Mouse (Mus musculus) forebrain, embryonic 16.5 days (tissue): Measurements from ENCODE around the gene Irf9. TPM values are rescaled to one million over a fixed set of nuclear protein-coding genes. Genes with fewer than 3 reads are reported as not detected.

Source experiments
- ATAC-seq: fragments of 200-750 bp; cut with Nextera tagmentation; 2 replicates; pipeline ENCODE4 v1.8.0; 2017; ENCODE audit warnings: mild to moderate bottlenecking, moderate library complexity
- H3K27ac ChIP-seq: fragments of 300-500 bp; sonication (generic); 2 replicates; pipeline ENCODE4 v1.5.1; 2014; ENCODE audit warnings: low read length, control low read depth
- H3K27me3 ChIP-seq: fragments of 300-500 bp; sonication (generic); replicated peaks from 2 replicates; pipeline ENCODE4 v1.6.1; 2014; ENCODE audit warnings: low read length; ENCODE audit not compliant: control insufficient read depth, insufficient read depth
- H3K36me3 ChIP-seq: fragments of 300-500 bp; sonication (generic); 2 replicates; pipeline ENCODE4 v1.6.1; 2014; ENCODE audit not compliant: control insufficient read depth, insufficient read depth
- H3K4me1 ChIP-seq: fragments of 300-500 bp; sonication (generic); replicated peaks from 2 replicates; pipeline ENCODE4 v1.6.1; 2014; ENCODE audit warnings: low read length; ENCODE audit not compliant: control insufficient read depth, insufficient read depth
- H3K4me2 ChIP-seq: fragments of 300-500 bp; sonication (generic); 2 replicates; pipeline ENCODE4 v1.6.1; 2014; ENCODE audit warnings: mild to moderate bottlenecking, low read length, control low read depth
- H3K4me3 ChIP-seq: fragments of 300-500 bp; sonication (generic); replicated peaks from 2 replicates; pipeline ENCODE4 v1.5.1; 2014; ENCODE audit warnings: mild to moderate bottlenecking, low read length, control low read depth
- H3K9ac ChIP-seq: fragments of 300-500 bp; sonication (generic); replicated peaks from 2 replicates; pipeline ENCODE4 v1.6.1; 2014; ENCODE audit warnings: low read depth, low read length, control low read depth
- H3K9me3 ChIP-seq: fragments of 300-500 bp; sonication (generic); 2 replicates; pipeline ENCODE4 v1.6.1; 2016; ENCODE audit warnings: low read length; ENCODE audit not compliant: control insufficient read depth
- WGBS: fragments of 180-500 bp; shearing (Covaris S2); extraction: QIAGEN DNeasy Blood & Tissue Kit; methylation state at CpG from one replicate; pipeline ENCODE4 v1.1.7; 2014; 5-methylcytosine and 5-hydroxymethylcytosine counted together
- polyA plus RNA-seq: library from polyadenylated mRNA; unstranded; fragments of >200 nt; fragmentation: Nextera tagmentation; extraction: Ambion mirVana; gene quantifications from 2 replicates; pipeline ENCODE4 v1.2.1, GENCODE M21; 2015

Gene Irf9
- polyA plus RNA-seq, 1 experiment from 2014 or later: 11.8 TPM

DNA sequence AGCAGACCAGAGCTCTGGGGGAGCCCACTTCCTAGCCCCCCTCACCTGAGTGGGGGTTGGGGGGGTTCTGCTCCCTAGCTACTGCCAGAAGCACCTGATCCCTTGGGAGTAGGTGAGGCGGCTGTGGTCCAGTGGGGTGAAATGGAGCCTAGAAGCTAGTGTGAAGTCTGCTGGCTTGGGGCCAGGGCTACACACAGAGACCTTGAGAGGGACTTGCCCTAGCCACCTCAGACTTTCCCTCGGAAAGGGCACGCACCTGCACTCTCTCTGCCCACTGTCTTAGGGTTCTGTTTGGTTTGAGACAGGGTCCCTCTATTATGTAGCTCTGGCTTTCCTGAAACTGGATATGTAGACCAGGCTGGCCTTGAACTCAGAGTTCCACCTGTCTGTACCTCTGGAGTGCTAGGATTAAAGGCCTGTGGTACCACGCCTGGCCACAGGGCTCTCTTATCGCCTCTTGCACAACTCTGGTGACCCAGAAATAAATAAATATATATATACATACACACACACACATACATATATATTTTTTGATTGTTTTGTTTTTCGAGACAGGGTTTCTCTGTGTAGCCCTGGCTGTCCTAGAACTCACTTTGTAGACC is 24.6 kb upstream of the Irf9 start:
- H3K9me3 ChIP-seq: no peaks in the 10 kb centered on the region

GRCm38 (mm10) chr14:55579511-55580496 is 23.6 kb upstream of the Irf9 start:
- ATAC-seq: no peak
- 87% methylated on average over 23 of the region's 23 CpGs for WGBS
- no peaks in the 10 kb centered on the region for H3K27me3 ChIP-seq
- no peak overlapping the region for H3K27ac ChIP-seq
- H3K4me3 ChIP-seq: no peak overlapping the region
- H3K9me3 ChIP-seq: no peaks in the 10 kb centered on the region
- H3K9ac ChIP-seq: no peak overlapping the region
- no peaks in the 10 kb centered on the region for H3K36me3 ChIP-seq
- H3K4me2 ChIP-seq: no peak overlapping the region
- peaks cover 19% of the 10 kb centered on the region for H3K4me1 ChIP-seq

More for the DNA sequence above, 24.6 kb upstream of the Irf9 start:
- Histone ChIP-seq H3K9ac (peak overlapping the region; percentile 93), H3K27ac (peak overlapping the region; percentile 94), H3K27me3 (no peaks in the 10 kb centered on the region), H3K4me1 (peaks cover 15% of the 10 kb centered on the region), H3K36me3 (no peaks in the 10 kb centered on the region), H3K4me3 (peak overlapping the region; percentile 84), H3K4me2 (peak overlapping the region; percentile 90)
- no peak; the same call in 1 of the 2 replicates for ATAC-seq
- 30% methylated on average over 6 of the region's 6 CpGs for WGBS

DNA sequence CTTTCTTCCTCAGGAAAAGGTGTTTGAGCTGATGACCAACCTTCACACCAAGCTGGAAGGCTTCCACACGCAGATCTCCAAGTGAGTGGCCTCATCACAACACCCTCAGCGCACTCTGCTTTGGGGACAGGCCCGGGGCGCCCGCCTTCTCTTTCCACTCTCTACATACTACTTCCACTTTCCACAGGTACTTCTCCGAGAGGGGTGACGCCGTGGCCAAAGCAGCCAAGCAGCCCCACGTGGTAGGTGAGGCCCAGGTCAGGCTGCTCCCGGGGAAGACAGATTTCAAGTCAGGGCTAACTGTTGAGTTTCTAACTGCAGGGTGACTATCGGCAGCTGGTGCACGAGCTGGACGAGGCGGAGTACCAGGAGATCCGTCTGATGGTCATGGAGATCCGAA is 22.6 kb upstream of the Irf9 start:
- Histone ChIP-seq H3K36me3 (no peaks in the 10 kb centered on the region), H3K9ac (no peak overlapping the region), H3K4me1 (peaks cover 24% of the 10 kb centered on the region), H3K4me3 (no peak overlapping the region), H3K27ac (no peak overlapping the region), H3K4me2 (no peak overlapping the region), H3K27me3 (no peaks in the 10 kb centered on the region), H3K9me3 (no peaks in the 10 kb centered on the region)
- WGBS: 96% methylated on average over 16 of the region's 16 CpGs
- ATAC-seq: no peak

GRCm38 (mm10) chr14:55581981-55582681 is 21.2 kb upstream of the Irf9 start:
- Histone ChIP-seq H3K4me2 (no peak overlapping the region), H3K9me3 (no peaks in the 10 kb centered on the region), H3K27ac (no peak overlapping the region), H3K36me3 (no peaks in the 10 kb centered on the region; the same call in 1 of the 2 replicates), H3K4me1 (peaks cover 24% of the 10 kb centered on the region), H3K9ac (no peak overlapping the region), H3K4me3 (no peak overlapping the region), H3K27me3 (no peaks in the 10 kb centered on the region)
- WGBS: 80% methylated on average over 9 of the region's 9 CpGs
- ATAC-seq: no peak

GRCm38 (mm10) chr14:55584303-55584701 is 19.1 kb upstream of the Irf9 start:
- Histone ChIP-seq H3K9me3 (no peaks in the 10 kb centered on the region), H3K4me3 (peak overlapping the region; percentile 52), H3K4me2 (peak overlapping the region; percentile 56), H3K9ac (peak overlapping the region; percentile 61), H3K27me3 (no peaks in the 10 kb centered on the region), H3K4me1 (peaks cover 11% of the 10 kb centered on the region), H3K36me3 (peaks cover 2% of the 10 kb centered on the region; the same call in 1 of the 2 replicates), H3K27ac (no peak overlapping the region)
- WGBS: 40% methylated on average over 5 of the region's 5 CpGs
- ATAC-seq: no peak

DNA sequence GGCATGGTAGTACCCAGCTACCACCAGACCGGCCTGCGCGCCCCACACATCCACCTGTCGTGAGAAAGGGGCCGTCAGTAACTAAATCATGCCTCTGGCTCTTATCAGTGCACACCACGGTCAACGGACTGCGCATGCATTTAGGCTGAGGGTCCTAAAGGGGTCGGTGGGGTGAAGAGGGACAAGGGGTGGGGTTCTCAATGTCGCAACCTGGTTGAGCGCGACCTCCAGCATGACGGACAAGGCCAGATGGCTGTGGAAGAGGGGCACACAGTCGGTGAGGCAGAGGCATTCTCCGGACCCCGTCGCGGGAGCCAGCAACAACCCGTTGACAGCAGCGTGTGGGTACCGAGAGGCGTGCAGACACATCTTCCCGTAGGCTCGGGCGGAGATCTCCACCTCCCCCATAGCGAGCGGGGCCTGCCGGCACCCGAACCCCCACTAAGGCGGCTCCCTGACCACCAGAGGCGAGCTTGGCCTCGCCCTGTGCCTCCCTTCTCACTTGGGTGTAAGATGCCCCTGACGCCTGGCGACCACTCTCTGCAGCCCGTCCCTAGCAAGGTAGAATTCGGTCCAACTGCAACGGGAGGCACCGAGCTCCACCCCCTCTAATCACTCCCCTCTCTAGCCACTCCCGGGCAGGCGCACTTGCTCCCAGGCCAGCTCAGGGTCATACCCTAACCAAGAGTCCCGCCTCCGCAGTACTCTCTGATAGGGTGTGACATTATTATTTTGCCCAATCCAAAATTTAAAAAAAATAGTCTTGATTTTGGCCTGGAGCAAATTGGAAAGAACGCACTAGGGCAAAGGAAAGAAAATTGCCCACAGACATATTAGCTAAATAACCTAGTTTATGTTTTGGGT is 18.4 kb upstream of the Irf9 start, which contains the start of gene Emc9:
Gene Emc9 (minus strand): TSS at position 601 of the 864 bp plus-strand sequence.
- Histone ChIP-seq H3K27ac (no peak within 1 kb of the TSS), H3K9me3 (no peaks in the 10 kb centered on the region), H3K4me1 (peaks cover 11% of the 10 kb centered on the region), H3K9ac (peak within 1 kb of the TSS; percentile 61), H3K27me3 (no peaks in the 10 kb centered on the region), H3K4me3 (peak within 1 kb of the TSS; percentile 52), H3K36me3 (peaks cover 2% of the 10 kb centered on the region; the same call in 1 of the 2 replicates), H3K4me2 (peak within 1 kb of the TSS; percentile 56)
- peak; percentile 77 for ATAC-seq
- WGBS: 3% methylated on average over 43 of the region's 43 CpGs

DNA sequence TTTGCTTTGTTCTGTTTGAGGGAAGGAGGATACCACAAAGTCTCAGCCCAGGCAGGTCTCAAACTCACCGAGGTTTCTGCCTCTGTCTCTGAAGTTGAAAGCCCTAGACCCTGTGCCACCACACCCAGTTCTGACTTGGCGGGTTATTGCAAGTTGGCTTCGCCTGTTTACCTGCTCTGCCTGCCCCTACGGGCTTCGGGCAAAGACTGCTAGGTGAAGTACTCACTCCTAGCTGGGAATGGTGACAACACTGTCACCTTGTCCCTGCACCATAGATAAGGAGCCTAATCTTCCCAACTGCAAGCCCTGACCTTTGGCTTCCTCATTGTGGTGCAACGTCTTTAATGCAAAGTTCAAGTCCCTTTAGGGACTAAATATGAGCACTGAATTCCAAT is 17.8 kb upstream of the Irf9 start:
- H3K4me3 ChIP-seq: no peak overlapping the region; the same call in 1 of the 2 replicates
- no peak overlapping the region for H3K27ac ChIP-seq
- no peaks in the 10 kb centered on the region for H3K27me3 ChIP-seq
- H3K9me3 ChIP-seq: no peaks in the 10 kb centered on the region
- no peak overlapping the region for H3K9ac ChIP-seq
- ATAC-seq: no peak
- H3K4me1 ChIP-seq: peaks cover 17% of the 10 kb centered on the region
- H3K36me3 ChIP-seq: peaks cover 2% of the 10 kb centered on the region; the same call in 1 of the 2 replicates
- 67% methylated on average over 6 of the region's 6 CpGs for WGBS
- peak overlapping the region; percentile 56 for H3K4me2 ChIP-seq

GRCm38 (mm10) chr14:55586149-55586548 is 17.2 kb upstream of the Irf9 start:
- H3K36me3 ChIP-seq: peaks cover 2% of the 10 kb centered on the region; the same call in 1 of the 2 replicates
- H3K9me3 ChIP-seq: no peaks in the 10 kb centered on the region
- WGBS: 95% methylated on average over 2 of the region's 2 CpGs
- peaks cover 18% of the 10 kb centered on the region for H3K4me1 ChIP-seq
- no peaks in the 10 kb centered on the region for H3K27me3 ChIP-seq
- H3K4me2 ChIP-seq: no peak overlapping the region
- no peak for ATAC-seq
- no peak overlapping the region for H3K4me3 ChIP-seq
- H3K27ac ChIP-seq: no peak overlapping the region
- no peak overlapping the region for H3K9ac ChIP-seq
